Mouse (Mus musculus): ENCODE measurements around the gene U2af1l4. TPM values are rescaled to one million over a fixed set of nuclear protein-coding genes. Genes with fewer than 3 reads are reported as not detected.
A peak's percentile ranks its signal among the peaks of the same experiment; 100 is the strongest.

Gene U2af1l4
- polyA plus RNA-seq, 1 experiment from 2014 or later = 32.4 TPM

- H3K9me3 ChIP-seq (replicated peaks) = no peaks in the 10 kb centered on the region
- H3K27me3 ChIP-seq = no peaks in the 10 kb centered on the region
- peak overlapping the region; percentile 72 for H3K4me3 ChIP-seq (replicated peaks)
- 4% methylated on average over 23 of the region's 23 CpGs for WGBS (ENCODE audit: insufficient replicate concordance)
- peaks cover 39% of the 10 kb centered on the region for H3K4me1 ChIP-seq (replicated peaks)
- peak overlapping the region; percentile 97 for H3K4me2 ChIP-seq
- peak overlapping the region; percentile 95 for H3K27ac ChIP-seq (replicated peaks)
- peak overlapping the region; percentile 91 for H3K9ac ChIP-seq
- no peak for ATAC-seq (ENCODE audit: insufficient read depth)
- peaks cover 47% of the 10 kb centered on the region for H3K36me3 ChIP-seq (replicated peaks)
Measured at GRCm38 (mm10) chr7:30553021-30553589, 10.0 kb upstream of the U2af1l4 start.

- no peaks in the 10 kb centered on the region for H3K9me3 ChIP-seq (replicated peaks)
- ATAC-seq (ENCODE audit: insufficient read depth) = no peak
- peak overlapping the region; percentile 91; the same call in 1 of the 2 replicates for H3K9ac ChIP-seq
- peak overlapping the region; percentile 97 for H3K4me2 ChIP-seq
- H3K36me3 ChIP-seq (replicated peaks) = peaks cover 43% of the 10 kb centered on the region
- WGBS (ENCODE audit: insufficient replicate concordance) = 80% methylated on average over 22 of the region's 22 CpGs
- H3K4me3 ChIP-seq (replicated peaks) = peak overlapping the region; percentile 72
- H3K27me3 ChIP-seq = no peaks in the 10 kb centered on the region
- H3K4me1 ChIP-seq (replicated peaks) = peaks cover 48% of the 10 kb centered on the region
- peak overlapping the region; percentile 95; the same call in 1 of the 2 replicates for H3K27ac ChIP-seq (replicated peaks)
Measured at GRCm38 (mm10) chr7:30553810-30554584, 9.1 kb upstream of the U2af1l4 start.

GRCm38 (mm10) chr7:30556894-30557536 is 6.1 kb upstream of the U2af1l4 start:
- 88% methylated on average over 18 of the region's 18 CpGs for WGBS (ENCODE audit: insufficient replicate concordance)
- ATAC-seq (ENCODE audit: insufficient read depth) = no peak
- no peak overlapping the region for H3K4me2 ChIP-seq

GRCm38 (mm10) chr7:30557901-30558514 is 5.1 kb upstream of the U2af1l4 start:
- no peak for ATAC-seq (ENCODE audit: insufficient read depth)
- Histone ChIP-seq H3K27me3 (no peaks in the 10 kb centered on the region), H3K27ac (replicated peaks) (peak overlapping the region; percentile 87), H3K4me3 (replicated peaks) (peak overlapping the region; percentile 75), H3K4me2 (peak overlapping the region; percentile 82), H3K4me1 (replicated peaks) (peaks cover 57% of the 10 kb centered on the region), H3K36me3 (replicated peaks) (peaks cover 42% of the 10 kb centered on the region), H3K9me3 (replicated peaks) (no peaks in the 10 kb centered on the region), H3K9ac (peak overlapping the region; percentile 74)
- WGBS (ENCODE audit: insufficient replicate concordance) = 83% methylated on average over 13 of the region's 13 CpGs

More at GRCm38 (mm10) chr7:30556894-30557536, 6.1 kb upstream of the U2af1l4 start:
- Histone ChIP-seq H3K27ac (replicated peaks) (no peak overlapping the region), H3K36me3 (replicated peaks) (peaks cover 42% of the 10 kb centered on the region), H3K9me3 (replicated peaks) (no peaks in the 10 kb centered on the region), H3K4me1 (replicated peaks) (peaks cover 58% of the 10 kb centered on the region), H3K9ac (no peak overlapping the region), H3K4me3 (replicated peaks) (no peak overlapping the region), H3K27me3 (no peaks in the 10 kb centered on the region)

- H3K9ac ChIP-seq = peak overlapping the region; percentile 74
- peak; percentile 50 for ATAC-seq (ENCODE audit: insufficient read depth)
- WGBS (ENCODE audit: insufficient replicate concordance) = 7% methylated on average over 12 of the region's 12 CpGs
- H3K27ac ChIP-seq (replicated peaks) = peak overlapping the region; percentile 87
- H3K27me3 ChIP-seq = no peaks in the 10 kb centered on the region
- H3K9me3 ChIP-seq (replicated peaks) = no peaks in the 10 kb centered on the region
- H3K36me3 ChIP-seq (replicated peaks) = peaks cover 42% of the 10 kb centered on the region
- H3K4me3 ChIP-seq (replicated peaks) = peak overlapping the region; percentile 75
- peak overlapping the region; percentile 82 for H3K4me2 ChIP-seq
- peaks cover 52% of the 10 kb centered on the region for H3K4me1 ChIP-seq (replicated peaks)
Measured at GRCm38 (mm10) chr7:30558656-30559442, 4.3 kb upstream of the U2af1l4 start.

GRCm38 (mm10) chr7:30559443-30559954 is 3.6 kb upstream of the U2af1l4 start, which contains the start of gene Lin37:
Lin37 (minus strand) TSS chr7:30559838.
- WGBS (ENCODE audit: insufficient replicate concordance) = under 1% methylated on average over 20 of the region's 20 CpGs
- no peaks in the 10 kb centered on the region for H3K27me3 ChIP-seq
- peaks cover 53% of the 10 kb centered on the region for H3K4me1 ChIP-seq (replicated peaks)
- peak within 1 kb of the TSS; percentile 87 for H3K27ac ChIP-seq (replicated peaks)
- peaks cover 37% of the 10 kb centered on the region for H3K36me3 ChIP-seq (replicated peaks)
- H3K4me2 ChIP-seq = peak within 1 kb of the TSS; percentile 82
- H3K4me3 ChIP-seq (replicated peaks) = peak within 1 kb of the TSS; percentile 75
- ATAC-seq (ENCODE audit: insufficient read depth) = peak; percentile 80
- peak within 1 kb of the TSS; percentile 74 for H3K9ac ChIP-seq
- H3K9me3 ChIP-seq (replicated peaks) = no peaks in the 10 kb centered on the region

GRCm38 (mm10) chr7:30560296-30560695 is 2.8 kb upstream of the U2af1l4 start:
- Histone ChIP-seq H3K4me2 (peak overlapping the region; percentile 82; the same call in 1 of the 2 replicates), H3K4me3 (replicated peaks) (peak overlapping the region; percentile 75; the same call in 1 of the 2 replicates), H3K9me3 (replicated peaks) (no peaks in the 10 kb centered on the region), H3K4me1 (replicated peaks) (peaks cover 53% of the 10 kb centered on the region), H3K27ac (replicated peaks) (peak overlapping the region; percentile 87), H3K9ac (peak overlapping the region; percentile 74; the same call in 1 of the 2 replicates), H3K36me3 (replicated peaks) (peaks cover 36% of the 10 kb centered on the region), H3K27me3 (no peaks in the 10 kb centered on the region)
- 77% methylated on average over 2 of the region's 2 CpGs for WGBS (ENCODE audit: insufficient replicate concordance)
- no peak for ATAC-seq (ENCODE audit: insufficient read depth)

- H3K27me3 ChIP-seq = no peaks in the 10 kb centered on the region
- H3K9ac ChIP-seq = peak overlapping the region; percentile 70
- H3K9me3 ChIP-seq (replicated peaks) = no peaks in the 10 kb centered on the region
- H3K4me1 ChIP-seq (replicated peaks) = peaks cover 44% of the 10 kb centered on the region
- WGBS (ENCODE audit: insufficient replicate concordance) = under 1% methylated on average over 27 of the region's 27 CpGs
- peak overlapping the region; percentile 71 for H3K4me3 ChIP-seq (replicated peaks)
- H3K27ac ChIP-seq (replicated peaks) = peak overlapping the region; percentile 84
- ATAC-seq (ENCODE audit: insufficient read depth) = no peak
- H3K4me2 ChIP-seq = peak overlapping the region; percentile 86
- peaks cover 31% of the 10 kb centered on the region for H3K36me3 ChIP-seq (replicated peaks)
Measured at GRCm38 (mm10) chr7:30562526-30563116, 480 bp upstream of the U2af1l4 start.

- Histone ChIP-seq H3K27me3 (no peaks in the 10 kb centered on the region), H3K4me3 (replicated peaks) (peak overlapping the region; percentile 71), H3K4me1 (replicated peaks) (peaks cover 32% of the 10 kb centered on the region), H3K9ac (peak overlapping the region; percentile 68), H3K4me2 (peak overlapping the region; percentile 86), H3K9me3 (replicated peaks) (no peaks in the 10 kb centered on the region), H3K36me3 (replicated peaks) (peaks cover 38% of the 10 kb centered on the region), H3K27ac (replicated peaks) (peak overlapping the region; percentile 92)
- 28% methylated on average over 6 of the region's 6 CpGs for WGBS (ENCODE audit: insufficient replicate concordance)
- ATAC-seq (ENCODE audit: insufficient read depth) = no peak
Measured at GRCm38 (mm10) chr7:30563906-30564280, 792 bp downstream of the U2af1l4 start.

Data from liver, embryonic 15.5 days (tissue).